Mouse (Mus musculus): ENCODE measurements around the gene Tada2a. TPM values are rescaled to one million over a fixed set of nuclear protein-coding genes. Genes with fewer than 3 reads are reported as not detected.
A peak's percentile ranks its signal among the peaks of the same experiment; 100 is the strongest.

The Tada2a gene
- polyA plus RNA-seq, 2 experiments from 2014 or later = 10.5 to 13.8 TPM

- no peak for ATAC-seq
These were observed 15.8 kb downstream of the Tada2a start for GRCm38 (mm10) chr11:84113623-84114022.

GRCm38 (mm10) chr11:84107137-84107536 is 22.3 kb downstream of the Tada2a start:
- no peak for ATAC-seq

- ATAC-seq = no peak
These were observed 25.4 kb downstream of the Tada2a start for GRCm38 (mm10) chr11:84104036-84104435.

GRCm38 (mm10) chr11:84101182-84101581 is 28.2 kb downstream of the Tada2a start:
- no peak for ATAC-seq

- ATAC-seq = no peak
These were observed 32.0 kb downstream of the Tada2a start for GRCm38 (mm10) chr11:84097251-84097998.

GRCm38 (mm10) chr11:84095084-84095483 is 34.3 kb downstream of the Tada2a start:
- ATAC-seq = no peak

GRCm38 (mm10) chr11:84090572-84090971 is 38.8 kb downstream of the Tada2a start:
- no peak for ATAC-seq

- ATAC-seq = no peak
These were observed 47.5 kb downstream of the Tada2a start for GRCm38 (mm10) chr11:84081901-84082300.

- no peak for ATAC-seq
These were observed 49.1 kb downstream of the Tada2a start for GRCm38 (mm10) chr11:84080327-84080726.

- no peak for ATAC-seq
These were observed 49.5 kb downstream of the Tada2a start for GRCm38 (mm10) chr11:84079887-84080286.

GRCm38 (mm10) chr11:84079361-84079760 is 50.0 kb downstream of the Tada2a start:
- ATAC-seq = no peak

GRCm38 (mm10) chr11:84078601-84079000 is 50.8 kb downstream of the Tada2a start:
- no peak for ATAC-seq

GRCm38 (mm10) chr11:84077008-84077407 is 52.4 kb downstream of the Tada2a start:
- ATAC-seq = no peak

- no peak for ATAC-seq
These were observed 55.3 kb downstream of the Tada2a start for GRCm38 (mm10) chr11:84073816-84074764.

GRCm38 (mm10) chr11:84072904-84073651 is 56.3 kb downstream of the Tada2a start:
- peak; percentile 57 for ATAC-seq

- no peak for ATAC-seq
These were observed 60.4 kb downstream of the Tada2a start, which contains the start of gene Dusp14 for GRCm38 (mm10) chr11:84069034-84069370. Gene Dusp14 (minus strand): TSS chr11:84069261.

GRCm38 (mm10) chr11:84068191-84069033 is 61.0 kb downstream of the Tada2a start:
- ATAC-seq = peak; percentile 45

- ATAC-seq = peak; percentile 45
These were observed 61.6 kb downstream of the Tada2a start for GRCm38 (mm10) chr11:84067720-84068190.

GRCm38 (mm10) chr11:84066927-84067645 is 62.3 kb downstream of the Tada2a start:
- peak; percentile 49 for ATAC-seq

- peak; percentile 29 for ATAC-seq
These were observed 63.3 kb downstream of the Tada2a start for GRCm38 (mm10) chr11:84066071-84066481.

GRCm38 (mm10) chr11:84063631-84064209 is 65.7 kb downstream of the Tada2a start:
- ATAC-seq = no peak

Data from CD4-positive, CD25-positive, alpha-beta regulatory T cell, adult 4 months (primary cell).